Mouse (Mus musculus) testis, adult 2 months (tissue): ENCODE results near the gene Tox4.

Source experiments
- CTCF ChIP-seq: fragments of 200-500 bp; IDR thresholded peaks from 2 replicates; pipeline ENCODE4 v1.5.1; 2012; ENCODE audit warnings: low read depth, mild to moderate bottlenecking, inconsistent platforms, low read length, moderate library complexity; ENCODE audit not compliant: control insufficient read depth, insufficient read depth, insufficient replicate concordance
- POLR2A ChIP-seq: fragments of 200-500 bp; IDR thresholded peaks from 2 replicates; pipeline ENCODE4 v1.6.1; 2012; ENCODE audit warnings: low read depth, mild to moderate bottlenecking, inconsistent platforms, low read length, moderate library complexity; ENCODE audit not compliant: control insufficient read depth

- TF ChIP-seq POLR2A (no peak), CTCF (no peak)
Observed at GRCm38 (mm10) chr14:52272781-52273180, 6.2 kb upstream of the Tox4 start.
